Mouse (Mus musculus) E14TG2a.4 (cell line): ENCODE results near the gene Wwox.

ENCODE experiments used
- CTCF ChIP-seq: conservative IDR thresholded peaks from 2 replicates; pipeline ENCODE4 v1.5.1; 2014; ENCODE audit warnings: low read length
- POU5F1 ChIP-seq: IDR thresholded peaks from 2 replicates; pipeline ENCODE4 v1.6.1; 2014; ENCODE audit warnings: low read length, borderline replicate concordance

GRCm38 (mm10) chr8:114923629-114924028 is 484.2 kb downstream of the Wwox start:
- no peak for TF ChIP-seq CTCF
- no peak for TF ChIP-seq POU5F1
